Mouse (Mus musculus) liver, adult (tissue): ENCODE measurements around the gene Rab40c.

Source experiments
- GATA4 ChIP-seq: IDR thresholded peaks from 2 replicates; pipeline ENCODE4 v1.6.1; 2014; ENCODE audit warnings: mild to moderate bottlenecking, low read length; ENCODE audit not compliant: insufficient replicate concordance

The Rab40c gene

DNA sequence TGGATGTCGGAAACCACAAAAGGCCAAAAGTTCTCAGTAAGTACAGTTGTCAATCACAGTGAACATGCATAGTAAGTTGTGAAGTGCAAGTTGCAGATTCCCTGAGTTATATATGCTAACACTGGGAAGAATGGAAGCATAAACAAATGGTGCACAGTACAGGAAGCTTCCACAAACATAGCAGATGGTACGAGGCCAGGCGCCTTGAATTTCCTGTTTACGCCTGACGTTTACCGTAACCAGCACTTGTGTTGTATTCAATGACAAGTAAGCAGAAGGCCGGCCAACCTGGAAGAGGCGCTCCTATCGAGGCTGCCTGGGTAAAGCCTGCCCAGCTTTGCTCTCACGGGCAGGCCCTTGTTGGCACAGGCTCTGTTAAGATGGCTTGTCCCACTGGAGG is 32.1 kb downstream of the Rab40c start:
- TF ChIP-seq GATA4, result no peak

DNA sequence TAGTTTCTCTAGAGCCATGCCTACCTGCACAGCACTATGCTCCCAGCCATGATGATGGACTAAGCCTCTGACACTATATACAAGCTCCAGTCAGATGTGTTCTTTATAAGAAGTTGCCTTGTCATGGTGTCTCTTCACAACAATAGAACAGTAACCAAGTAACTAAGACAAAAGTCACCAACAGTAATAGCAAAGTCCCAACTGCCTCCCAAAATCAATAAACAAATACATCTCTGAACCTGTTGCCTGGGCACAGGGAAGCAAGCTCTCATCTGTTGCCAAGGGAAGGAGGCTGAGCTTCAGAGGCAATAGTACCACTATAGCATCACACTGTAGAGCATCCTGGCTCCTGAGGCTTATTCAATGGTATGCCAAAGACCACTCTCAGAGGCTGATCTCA is 32.7 kb downstream of the Rab40c start:
- TF ChIP-seq GATA4, result no peak

DNA sequence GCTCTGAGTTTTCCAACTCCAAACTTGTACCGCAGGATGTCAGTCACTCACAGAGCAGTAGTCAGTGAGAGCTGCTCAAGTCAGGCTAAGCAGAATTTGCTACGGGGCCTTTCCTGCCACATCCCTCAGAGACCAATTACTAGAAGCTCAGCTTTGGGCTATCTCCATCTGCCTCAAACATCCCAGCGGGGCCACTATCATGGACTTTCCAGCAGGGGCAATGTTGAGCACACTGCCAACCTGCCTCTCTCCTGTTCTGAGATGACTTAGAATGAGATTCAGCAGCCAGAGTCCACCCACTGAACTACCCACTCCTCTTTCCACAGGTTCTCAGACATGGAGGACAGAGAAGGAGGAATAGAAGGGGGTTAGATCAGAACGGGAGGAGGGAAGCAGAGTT is 33.9 kb downstream of the Rab40c start:
- TF ChIP-seq GATA4, result no peak

DNA sequence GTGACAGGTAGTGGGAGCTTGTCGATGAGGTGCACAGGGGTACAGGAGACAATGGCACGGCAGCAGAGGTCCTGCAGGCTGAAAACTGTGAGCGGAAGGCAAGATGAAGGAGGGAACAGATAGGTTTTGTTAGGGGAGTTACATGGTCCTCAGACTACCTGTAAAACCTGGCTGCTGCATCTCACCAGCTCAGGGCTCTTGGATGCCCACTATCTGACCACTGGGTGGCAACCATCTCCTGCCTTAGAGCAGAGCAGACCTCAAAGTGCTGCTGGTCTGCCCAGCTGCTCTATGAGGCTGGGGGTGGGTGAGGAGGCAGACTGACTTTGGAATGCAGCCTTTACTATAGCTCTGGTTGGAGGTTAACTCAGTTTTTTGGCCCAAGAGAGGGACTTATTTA is 35.7 kb downstream of the Rab40c start:
- no peak for TF ChIP-seq GATA4

DNA sequence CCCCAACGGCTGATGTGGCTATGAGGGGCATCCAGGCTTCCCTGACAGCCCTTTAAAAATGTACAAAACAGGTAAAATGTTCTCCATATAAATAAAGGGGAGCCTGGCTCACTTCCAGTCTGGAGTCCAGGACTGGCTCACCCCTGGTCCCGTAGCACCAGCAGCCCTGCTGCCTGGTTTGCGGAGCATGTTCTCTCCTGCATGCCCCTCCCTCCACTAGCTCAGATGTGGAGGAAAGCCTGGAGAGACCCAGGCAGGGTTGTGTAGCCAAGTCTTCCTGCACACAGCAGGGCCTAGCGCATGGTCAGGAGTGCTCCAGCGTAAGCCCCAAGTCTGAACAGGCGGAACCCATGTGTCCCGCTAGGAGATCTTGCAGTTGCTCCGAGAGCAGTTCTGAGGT is 36.3 kb downstream of the Rab40c start:
- no peak for TF ChIP-seq GATA4

DNA sequence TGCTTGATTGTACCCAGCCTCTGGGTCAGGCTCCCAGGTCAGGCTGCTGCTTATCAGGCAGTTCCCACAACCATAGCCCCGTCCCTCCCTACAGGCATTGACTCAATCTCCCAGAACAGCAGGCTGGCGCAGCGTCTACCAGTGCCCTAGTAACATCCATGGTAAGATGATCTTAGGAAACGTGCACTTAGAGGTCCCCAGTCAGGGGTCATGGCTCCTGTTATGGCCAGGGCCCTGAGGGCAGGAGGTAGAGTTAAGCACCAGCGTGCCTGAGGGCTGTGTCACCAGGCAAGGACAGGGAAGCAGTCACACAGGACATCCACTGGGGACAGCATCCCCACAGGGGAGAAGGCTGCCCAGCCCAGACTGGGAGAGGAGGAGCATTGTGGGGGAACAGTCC is 37.2 kb downstream of the Rab40c start:
- TF ChIP-seq GATA4, result no peak

DNA sequence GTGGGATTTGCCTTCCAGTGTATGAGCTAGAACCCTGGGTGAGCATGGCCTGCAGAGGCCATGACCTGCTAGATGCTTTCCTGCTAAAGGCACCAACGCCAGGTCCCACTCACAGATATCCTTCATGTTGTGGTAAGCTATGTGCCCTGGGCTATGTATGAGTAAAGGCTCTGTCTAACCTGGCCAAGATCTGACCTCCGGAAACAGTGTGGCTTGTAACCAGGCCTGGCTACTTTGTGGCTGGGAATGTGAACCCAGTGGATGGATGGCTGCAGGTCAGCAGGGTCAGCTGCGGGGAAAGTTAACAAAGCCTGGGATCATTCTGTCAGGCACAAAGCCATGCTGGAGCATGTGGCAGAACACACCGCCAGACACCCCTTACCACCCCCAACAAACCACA is 37.8 kb downstream of the Rab40c start:
- no peak for TF ChIP-seq GATA4

DNA sequence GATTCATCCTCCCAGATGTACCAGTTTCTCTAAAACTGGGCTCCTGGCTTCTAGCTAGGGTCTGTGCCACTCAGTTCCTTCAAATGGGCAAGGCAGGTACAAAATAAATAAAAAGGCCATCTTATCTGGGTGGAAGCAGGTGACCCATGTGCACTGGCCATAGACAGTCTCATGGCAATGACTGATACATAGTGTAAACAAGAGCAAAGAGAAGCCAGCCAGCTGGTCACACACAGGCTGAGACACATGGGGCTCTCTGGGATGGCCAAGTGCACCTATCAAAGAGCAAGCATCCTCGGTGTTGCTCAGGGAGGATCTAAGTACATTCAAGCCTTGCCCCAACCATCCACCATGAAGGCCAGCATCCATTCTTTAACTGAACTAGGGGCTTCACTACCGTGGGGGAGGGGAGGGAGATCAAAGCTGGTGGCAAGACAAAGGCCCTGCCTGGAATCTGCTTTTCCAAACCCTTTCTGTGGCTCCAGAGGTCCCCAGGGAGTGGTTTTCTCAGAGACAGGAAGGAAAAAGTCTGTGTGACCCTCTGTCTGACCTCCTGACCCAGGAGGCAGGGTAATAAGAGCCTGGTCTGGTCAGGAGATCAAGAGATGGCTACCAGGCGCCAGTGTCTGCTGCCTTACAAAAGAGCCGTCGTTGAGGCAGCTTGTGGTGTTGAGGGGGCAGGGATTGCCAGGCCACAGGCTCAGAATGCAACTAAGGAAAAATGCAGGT is 38.5 kb downstream of the Rab40c start:
- TF ChIP-seq GATA4, result no peak

DNA sequence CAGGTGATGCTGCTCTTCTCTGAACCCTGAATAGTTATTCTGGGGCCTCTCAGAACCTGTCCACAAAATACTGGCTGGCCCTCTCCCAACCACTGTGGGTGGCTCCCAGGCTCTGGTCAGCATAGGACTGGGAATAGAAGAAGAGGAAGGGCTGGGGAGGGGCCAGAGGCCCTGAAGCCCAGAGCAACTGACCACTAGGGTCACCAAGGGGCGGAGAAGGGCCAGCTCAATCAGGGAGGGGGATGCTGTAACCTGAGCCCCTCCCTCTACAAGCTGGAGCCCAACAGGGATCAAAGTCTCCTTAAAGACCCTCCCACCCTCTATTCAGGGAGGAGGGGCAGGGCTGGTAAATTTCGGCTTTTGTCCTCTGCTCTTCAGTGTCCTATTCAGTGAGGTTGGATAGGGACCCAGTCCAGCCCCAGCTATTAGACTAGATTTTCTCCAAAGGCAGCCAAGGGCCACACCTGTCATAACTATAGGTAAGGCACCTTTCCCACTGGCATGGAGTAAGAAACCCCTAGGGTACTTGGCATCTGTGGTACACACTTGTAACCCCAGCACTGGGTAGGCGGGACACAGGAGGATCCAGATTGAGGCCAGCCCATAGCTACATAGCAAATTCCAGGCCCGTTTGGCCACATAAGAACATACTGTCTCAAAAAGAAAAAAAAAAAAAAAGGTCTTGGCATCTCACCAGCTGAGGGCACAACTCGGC is 39.2 kb downstream of the Rab40c start, which contains the start of gene Wfikkn1:
TSS of gene Wfikkn1 (minus strand) at position 663 of the 715 bp plus-strand sequence.
- TF ChIP-seq GATA4, result no peak

DNA sequence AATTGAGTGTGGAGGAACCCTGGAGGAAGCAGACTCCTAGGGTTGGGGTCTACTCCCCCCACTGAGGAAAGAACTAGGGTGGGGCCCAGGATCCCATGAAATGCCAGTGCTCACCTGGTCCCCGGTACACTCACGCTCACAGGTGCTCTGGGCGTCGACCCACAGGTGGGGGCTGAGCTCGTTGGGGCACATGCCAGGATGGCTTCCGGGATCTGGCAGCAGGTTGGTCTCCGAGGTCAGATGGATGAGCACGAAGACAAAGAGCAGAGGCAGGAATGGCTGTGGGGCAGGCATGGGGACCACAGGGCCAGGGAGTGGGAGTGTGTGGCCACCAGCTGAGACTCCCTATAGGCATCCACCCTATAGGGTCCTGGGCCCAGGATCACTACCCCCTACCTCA is 39.8 kb downstream of the Rab40c start:
- no peak for TF ChIP-seq GATA4

DNA sequence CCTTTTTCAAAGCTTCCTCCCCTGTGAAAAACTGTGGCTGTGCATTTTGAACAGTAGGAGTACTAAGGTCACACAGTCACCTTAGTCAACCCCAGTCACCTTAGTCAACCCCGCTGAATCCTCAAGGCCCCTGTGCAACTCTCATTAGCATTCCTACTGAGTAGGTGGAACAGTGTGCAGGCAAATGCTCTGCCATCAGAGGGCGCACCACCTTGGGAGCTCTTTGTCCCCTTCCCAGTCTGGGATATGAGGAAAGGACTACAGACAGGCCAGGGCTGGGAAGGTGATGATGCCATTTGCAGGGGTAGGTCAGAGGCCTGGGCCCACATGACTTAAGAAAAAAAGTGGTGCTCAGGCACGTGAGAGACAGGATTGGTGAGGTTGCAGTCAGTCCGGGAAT is 40.3 kb downstream of the Rab40c start:
- no peak for TF ChIP-seq GATA4

DNA sequence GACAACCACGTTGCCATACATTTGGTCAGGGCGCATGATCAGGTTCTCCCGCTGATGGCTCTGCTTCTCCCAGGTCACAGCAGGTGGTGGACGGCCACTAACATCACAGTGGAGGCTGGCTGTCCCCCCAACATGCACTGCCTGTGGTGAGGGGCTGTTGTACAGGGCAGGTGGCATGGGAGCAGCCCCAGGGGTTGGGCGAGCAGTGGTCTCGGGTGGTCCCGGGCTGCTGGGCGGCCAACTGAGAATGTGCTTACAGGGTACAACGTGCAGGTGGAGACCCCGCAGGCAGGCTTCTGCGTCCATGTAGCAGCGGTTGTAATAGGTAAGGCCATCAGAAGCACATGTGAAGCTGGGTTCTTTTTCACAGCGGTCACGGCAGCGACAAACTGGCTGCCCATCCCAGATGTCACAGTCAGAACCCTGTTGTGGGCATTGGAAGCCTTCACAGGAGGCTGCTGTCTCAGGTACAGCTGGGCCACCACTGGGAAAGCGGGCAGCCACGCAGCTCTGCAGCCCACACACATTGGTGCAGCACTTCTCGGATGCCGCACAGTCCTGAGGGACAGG is 40.8 kb downstream of the Rab40c start:
- TF ChIP-seq GATA4, result no peak

DNA sequence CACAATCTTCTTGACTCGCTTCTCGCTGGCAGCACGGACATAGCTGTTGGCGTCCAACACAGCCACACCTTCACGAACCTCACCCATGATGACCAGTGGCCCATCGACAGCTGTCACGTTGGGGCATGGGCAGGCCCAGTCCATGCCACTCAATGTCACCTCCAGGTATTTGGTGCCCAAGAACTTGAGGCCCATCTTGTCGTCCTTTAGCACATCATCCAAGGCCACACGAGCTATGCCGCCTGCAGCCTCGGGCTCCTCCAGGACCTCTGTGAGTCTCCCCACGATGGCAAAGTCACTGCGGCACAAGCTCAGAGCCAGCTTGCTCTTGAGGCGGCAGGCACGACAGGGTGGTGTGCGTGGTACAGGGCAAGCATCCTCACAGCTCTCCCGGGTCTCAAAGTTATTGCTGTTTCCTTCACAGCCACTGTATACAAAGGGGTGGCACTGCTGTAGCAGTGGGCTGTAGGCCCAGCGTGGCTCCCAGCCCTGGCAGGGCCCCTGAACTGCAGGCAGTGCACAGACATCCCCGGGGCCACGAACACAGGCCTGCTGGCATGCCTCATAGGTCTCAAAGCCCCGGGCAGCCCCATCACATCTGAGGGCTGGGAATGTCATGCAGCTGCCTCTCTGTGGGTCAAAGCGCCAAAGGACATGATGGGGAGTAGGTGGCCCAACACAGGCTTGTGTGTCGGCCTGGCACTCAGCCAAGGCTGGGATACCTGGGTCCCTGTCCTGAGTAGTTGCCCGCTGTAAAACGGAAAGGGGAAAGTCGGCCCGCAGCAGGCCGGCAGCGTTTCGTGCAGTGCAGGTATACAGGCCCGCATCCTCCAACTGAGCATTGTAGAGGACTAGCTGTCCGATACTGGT is 41.6 kb downstream of the Rab40c start:
- no peak for TF ChIP-seq GATA4

DNA sequence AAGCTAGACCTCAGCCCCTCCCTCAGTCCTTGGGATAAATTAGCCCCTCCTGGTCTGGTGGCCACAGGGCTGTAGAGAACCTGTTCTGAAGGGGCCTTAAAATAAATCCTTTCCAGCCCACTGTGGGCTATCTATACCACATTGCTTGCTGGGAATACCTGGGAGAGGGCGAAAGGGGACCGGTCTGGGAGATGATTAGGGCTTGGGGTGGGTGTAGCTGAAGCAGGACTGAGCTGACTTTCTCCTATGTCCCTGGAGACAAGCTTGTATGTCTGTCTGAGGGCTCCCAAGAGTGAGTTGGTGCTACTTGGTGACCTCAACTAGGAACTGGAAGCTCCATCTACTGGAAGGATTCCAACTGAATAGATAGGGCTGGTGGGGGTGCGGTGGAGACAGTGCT is 42.5 kb downstream of the Rab40c start:
- no peak for TF ChIP-seq GATA4

DNA sequence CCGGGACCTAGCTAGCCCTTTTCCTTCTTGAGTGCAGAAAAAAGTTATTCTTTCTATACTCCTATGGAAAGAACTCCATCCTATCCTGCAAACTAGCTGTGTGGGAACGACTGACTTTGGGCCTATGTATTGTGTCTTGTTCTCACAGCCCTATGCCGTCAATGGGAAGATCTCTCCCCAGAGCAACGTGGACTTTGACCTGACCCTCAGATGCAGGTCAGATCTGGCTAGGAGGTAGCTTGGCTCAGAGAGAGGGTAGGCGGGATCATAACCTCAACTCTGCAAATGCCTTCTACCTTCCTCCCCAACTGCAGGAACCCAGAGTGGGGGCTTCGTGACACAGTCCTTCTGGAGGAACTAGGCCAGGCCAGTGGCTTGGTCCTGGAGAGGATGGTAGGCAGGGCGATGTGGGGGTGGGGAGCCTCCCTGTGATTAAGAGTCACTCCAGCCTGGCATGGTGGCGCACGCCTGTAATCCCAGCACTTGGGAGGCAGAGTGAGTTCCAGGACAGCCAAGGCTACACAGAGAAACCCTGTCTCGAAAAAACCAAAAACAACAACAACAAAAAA is 43.1 kb downstream of the Rab40c start:
- no peak for TF ChIP-seq GATA4
